Mouse (Mus musculus) ovary, postnatal 10 days (tissue): ENCODE data around the gene Zfp979.
"Not testable (repeated sequence)": the region's sequence is repeated elsewhere in the genome, so short reads cannot be mapped to it uniquely, and the experiment has no call there.

ENCODE experiments used
- DNase-seq: peaks from one replicate; pipeline ENCODE4 v3.0.0; 2022; ENCODE audit warnings: low spot score

The Zfp979 gene

GRCm38 (mm10) chr4:147642413-147642812 is at the start of gene Zfp979:
TSS of gene Zfp979 (minus strand) at chr4:147642513.
- DNase-seq = not testable (repeated sequence)

- not testable (repeated sequence) for DNase-seq
Measured at GRCm38 (mm10) chr4:147655245-147655644, 12.9 kb upstream of the Zfp979 start.

DNA sequence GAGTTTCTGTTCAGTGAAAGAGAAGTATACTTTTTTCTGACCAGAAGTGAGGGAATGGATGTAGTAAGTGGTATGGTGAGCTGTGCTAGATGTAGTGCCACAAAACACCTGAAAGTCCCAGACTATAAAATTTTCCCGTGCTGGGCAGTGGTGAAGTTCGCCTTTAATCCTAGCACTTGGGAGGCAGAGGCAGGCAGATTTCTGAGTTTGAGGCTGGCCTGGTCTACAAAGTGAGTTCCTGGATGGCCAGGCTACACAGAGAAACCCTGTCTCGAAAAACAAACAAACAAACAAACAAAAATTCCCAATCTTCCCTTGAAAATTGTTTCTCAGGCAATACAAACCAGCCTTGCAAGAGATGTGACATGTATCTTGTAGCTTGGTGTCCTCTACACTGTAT is 5.1 kb upstream of the Zfp979 start:
- DNase-seq = not testable (repeated sequence)

GRCm38 (mm10) chr4:147641932-147642331 is 381 bp downstream of the Zfp979 start:
- DNase-seq = not testable (repeated sequence)

- not testable (repeated sequence) for DNase-seq
Measured at GRCm38 (mm10) chr4:147633818-147634262, 8.5 kb downstream of the Zfp979 start.

- DNase-seq = not testable (repeated sequence)
Measured at GRCm38 (mm10) chr4:147606511-147606910, 35.8 kb downstream of the Zfp979 start.

- no peak for DNase-seq
Measured at GRCm38 (mm10) chr4:147605521-147605920, 36.8 kb downstream of the Zfp979 start.

DNA sequence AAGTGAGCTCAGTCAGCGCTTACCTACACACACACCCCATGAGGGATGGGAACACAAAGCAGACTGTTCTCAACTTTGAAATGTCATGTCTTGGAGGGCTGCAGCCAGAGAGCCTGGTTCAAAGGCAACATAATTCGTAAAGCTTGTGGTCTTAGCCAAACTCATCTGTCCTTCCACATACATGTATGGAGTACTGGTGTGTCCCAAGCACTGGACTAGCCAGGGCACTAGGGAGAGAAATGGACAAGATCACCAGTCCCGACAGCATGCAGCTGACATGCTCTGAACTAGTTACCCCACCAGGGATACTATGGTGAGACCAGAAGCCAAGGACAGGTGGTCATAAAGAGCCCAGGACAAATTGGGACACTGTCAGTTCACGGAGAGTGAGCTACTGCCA is 38.5 kb downstream of the Zfp979 start:
- no peak for DNase-seq

DNA sequence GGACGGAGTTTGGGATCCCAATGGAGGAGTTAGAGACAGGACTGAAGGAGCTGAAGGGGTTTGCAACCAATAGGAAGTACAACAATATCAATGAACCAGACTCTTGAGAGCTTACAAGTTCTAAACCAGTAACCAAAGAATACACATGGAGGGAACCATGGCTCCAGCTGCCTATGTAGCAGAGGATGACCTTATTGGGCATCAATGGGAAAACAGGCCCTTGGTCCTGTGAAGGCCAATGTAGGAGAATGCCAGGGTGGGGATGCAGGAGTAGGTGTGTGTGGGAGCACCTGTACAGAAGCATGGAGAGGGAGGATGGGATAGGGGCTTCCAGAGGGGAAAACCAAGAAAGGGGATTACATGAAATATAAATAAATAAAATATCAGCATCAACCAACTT is 40.4 kb downstream of the Zfp979 start:
- DNase-seq = no peak

GRCm38 (mm10) chr4:147598831-147599230 is 43.5 kb downstream of the Zfp979 start:
- no peak for DNase-seq

DNA sequence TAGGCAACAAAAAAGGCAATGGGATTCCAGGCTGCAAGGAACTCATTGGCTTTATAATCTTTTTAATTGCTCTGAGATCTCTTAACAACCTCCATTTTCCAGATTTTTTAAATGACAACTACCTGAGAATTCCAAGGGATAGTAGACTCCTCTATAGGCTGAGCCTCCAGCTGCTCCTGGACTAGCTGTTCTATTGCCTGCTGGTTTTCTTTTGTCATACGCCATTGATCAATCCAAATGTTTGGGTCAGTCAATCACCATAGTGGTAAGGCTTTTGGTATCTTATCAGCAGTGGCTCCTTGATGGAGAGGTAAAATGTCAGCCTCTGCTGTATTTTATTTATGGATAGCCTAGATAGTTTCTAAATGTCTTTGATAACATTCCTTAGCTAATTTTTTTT is 44.6 kb downstream of the Zfp979 start:
- no peak for DNase-seq

DNA sequence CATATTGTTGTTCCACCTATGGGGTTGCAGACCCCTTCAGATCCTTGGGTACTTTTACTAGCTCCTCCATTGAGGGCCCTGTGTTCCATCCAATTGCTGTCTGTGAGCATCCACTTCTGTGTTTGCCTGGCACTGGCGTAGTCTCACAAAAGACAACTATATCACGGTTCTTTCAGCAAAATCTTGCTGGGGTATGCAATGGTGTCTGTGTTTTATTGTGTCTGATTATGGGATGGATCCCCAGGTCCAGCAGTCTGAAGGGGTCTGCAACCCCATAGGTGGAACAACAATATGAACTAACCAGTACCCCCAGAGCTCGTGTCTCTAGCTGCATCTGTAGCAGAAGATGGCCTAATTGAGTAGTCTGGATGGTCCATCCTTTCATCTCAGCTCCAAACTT is 47.7 kb downstream of the Zfp979 start:
- DNase-seq = not testable (repeated sequence)

- no peak for DNase-seq
Measured at GRCm38 (mm10) chr4:147586511-147587473, 55.5 kb downstream of the Zfp979 start.

- not testable (repeated sequence) for DNase-seq
Measured at GRCm38 (mm10) chr4:147579371-147579770, 62.9 kb downstream of the Zfp979 start.

DNA sequence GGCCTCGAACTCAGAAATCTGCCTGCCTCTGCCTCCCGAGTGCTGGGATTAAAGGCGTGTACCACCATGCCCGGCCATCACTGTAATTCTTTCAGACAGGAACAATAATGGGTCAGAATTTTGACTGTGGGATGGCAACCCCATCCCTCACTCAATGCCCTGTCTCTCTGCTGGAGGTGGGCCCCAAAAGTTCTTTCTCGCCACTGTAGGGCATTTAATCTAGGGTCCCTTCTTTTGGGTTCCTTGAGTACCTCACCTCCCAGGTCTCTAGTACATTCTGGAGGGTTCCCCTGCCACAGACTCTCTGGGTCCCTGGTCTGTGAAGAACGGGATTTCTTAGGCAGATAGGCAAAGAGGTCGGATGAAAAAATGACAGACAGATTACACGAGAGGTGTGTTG is 71.2 kb downstream of the Zfp979 start:
- DNase-seq = not testable (repeated sequence)

GRCm38 (mm10) chr4:147565426-147566220 is 76.7 kb downstream of the Zfp979 start:
- DNase-seq = no peak
